Mouse (Mus musculus): ENCODE data around the gene Tecpr2. TPM values are rescaled to one million over a fixed set of nuclear protein-coding genes. Genes with fewer than 3 reads are reported as not detected.
"Not testable (repeated sequence)": the region's sequence is repeated elsewhere in the genome, so short reads cannot be mapped to it uniquely, and the experiment has no call there.

The Tecpr2 gene
- polyA plus RNA-seq, 1 experiment from 2014 or later: 5.0 TPM

- ATAC-seq (ENCODE audit: insufficient number of reproducible peaks, insufficient read depth, low FRiP score, low TSS enrichment, low read depth): no peak
- WGBS: 15% methylated on average over 9 of the region's 9 CpGs
These were observed 38.2 kb upstream of the Tecpr2 start for GRCm38 (mm10) chr12:110850929-110851256.

GRCm38 (mm10) chr12:110851414-110851813 is 37.6 kb upstream of the Tecpr2 start:
- Histone ChIP-seq H3K36me3 (peaks cover 22% of the 10 kb centered on the region), H3K4me3 (peak overlapping the region; percentile 91), H3K4me1 (peaks cover 17% of the 10 kb centered on the region), H3K27ac (no peak overlapping the region), H3K27me3 (peaks cover 8% of the 10 kb centered on the region), H3K9ac (peak overlapping the region; percentile 93; the same call in 1 of the 2 replicates), H3K4me2 (peak overlapping the region; percentile 80), H3K9me3 (no peaks in the 10 kb centered on the region)
- ATAC-seq (ENCODE audit: insufficient number of reproducible peaks, insufficient read depth, low FRiP score, low TSS enrichment, low read depth): no peak
- 79% methylated on average over 12 of the region's 12 CpGs for WGBS

More at GRCm38 (mm10) chr12:110850929-110851256, 38.2 kb upstream of the Tecpr2 start:
- peaks cover 21% of the 10 kb centered on the region for H3K4me1 ChIP-seq
- no peaks in the 10 kb centered on the region for H3K9me3 ChIP-seq
- peak overlapping the region; percentile 93 for H3K9ac ChIP-seq
- peaks cover 13% of the 10 kb centered on the region for H3K27me3 ChIP-seq
- peak overlapping the region; percentile 91 for H3K4me3 ChIP-seq
- peak overlapping the region; percentile 74 for H3K27ac ChIP-seq
- peaks cover 17% of the 10 kb centered on the region for H3K36me3 ChIP-seq
- peak overlapping the region; percentile 80 for H3K4me2 ChIP-seq

DNA sequence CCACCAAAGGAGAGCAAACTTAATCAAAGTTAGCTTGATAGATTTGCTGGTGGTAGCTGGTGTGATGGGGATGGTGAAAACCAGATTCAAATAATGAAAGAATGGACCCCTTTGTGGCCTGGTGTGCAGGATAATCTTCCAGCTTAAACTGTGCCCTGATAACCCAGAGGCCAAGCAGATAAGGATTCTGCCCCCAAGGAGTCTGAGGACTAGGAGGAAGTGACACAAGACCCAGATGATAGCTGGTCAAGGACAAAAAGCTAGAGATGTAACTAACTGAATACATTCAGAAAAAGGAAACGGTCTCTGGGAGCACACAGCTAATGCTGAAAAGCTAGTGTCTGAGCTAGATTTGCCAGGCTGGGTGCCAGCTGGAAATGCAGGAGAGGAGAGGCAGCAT is 37.1 kb upstream of the Tecpr2 start:
- H3K36me3 ChIP-seq: peaks cover 25% of the 10 kb centered on the region
- 0 out of 2 replicates have a peak overlapping the region, but pooled peaks have one; percentile 93 for H3K9ac ChIP-seq
- no peak overlapping the region for H3K4me3 ChIP-seq
- H3K27ac ChIP-seq: no peak overlapping the region
- no peak for ATAC-seq (ENCODE audit: insufficient number of reproducible peaks, insufficient read depth, low FRiP score, low TSS enrichment, low read depth)
- peaks cover 2% of the 10 kb centered on the region; the same call in 1 of the 2 replicates for H3K27me3 ChIP-seq
- no peaks in the 10 kb centered on the region for H3K9me3 ChIP-seq
- H3K4me1 ChIP-seq: peaks cover 17% of the 10 kb centered on the region
- H3K4me2 ChIP-seq: no peak overlapping the region
- 89% methylated on average over 1 of the region's 1 CpGs for whole genome bisulfite sequencing

GRCm38 (mm10) chr12:110854786-110855737 is 34.0 kb upstream of the Tecpr2 start:
- no peak overlapping the region for H3K4me2 ChIP-seq
- peaks cover 22% of the 10 kb centered on the region for H3K4me1 ChIP-seq
- no peak overlapping the region for H3K9ac ChIP-seq
- H3K27ac ChIP-seq: peak overlapping the region; percentile 23; the same call in 1 of the 2 replicates
- no peaks in the 10 kb centered on the region for H3K27me3 ChIP-seq
- ATAC-seq (ENCODE audit: insufficient number of reproducible peaks, insufficient read depth, low FRiP score, low TSS enrichment, low read depth): no peak
- H3K9me3 ChIP-seq: no peaks in the 10 kb centered on the region
- H3K4me3 ChIP-seq: no peak overlapping the region
- 83% methylated on average over 32 of the region's 32 CpGs for WGBS
- H3K36me3 ChIP-seq: peaks cover 46% of the 10 kb centered on the region

DNA sequence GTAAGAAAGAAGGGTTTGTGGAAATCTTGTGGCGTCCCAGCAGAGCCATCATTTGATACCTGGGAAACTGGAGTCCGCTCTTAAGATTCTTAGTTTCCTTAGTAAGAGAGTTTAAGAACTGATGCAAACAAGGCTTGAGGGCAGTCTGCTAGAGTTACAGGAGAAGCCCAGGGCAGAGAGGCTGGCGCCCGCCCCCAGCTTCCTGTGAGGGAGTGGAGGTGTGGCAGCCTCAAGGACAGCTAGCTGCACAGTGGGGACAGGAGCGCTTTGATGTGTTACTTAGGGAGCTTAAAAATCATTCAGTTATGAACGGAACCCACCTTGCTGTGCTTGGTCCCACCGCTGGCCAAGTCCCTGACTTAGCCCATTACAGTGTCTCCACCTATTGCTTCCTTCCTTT is 31.9 kb upstream of the Tecpr2 start:
- no peak overlapping the region for H3K9ac ChIP-seq
- WGBS: 55% methylated on average over 7 of the region's 7 CpGs
- no peak for ATAC-seq (ENCODE audit: insufficient number of reproducible peaks, insufficient read depth, low FRiP score, low TSS enrichment, low read depth)

DNA sequence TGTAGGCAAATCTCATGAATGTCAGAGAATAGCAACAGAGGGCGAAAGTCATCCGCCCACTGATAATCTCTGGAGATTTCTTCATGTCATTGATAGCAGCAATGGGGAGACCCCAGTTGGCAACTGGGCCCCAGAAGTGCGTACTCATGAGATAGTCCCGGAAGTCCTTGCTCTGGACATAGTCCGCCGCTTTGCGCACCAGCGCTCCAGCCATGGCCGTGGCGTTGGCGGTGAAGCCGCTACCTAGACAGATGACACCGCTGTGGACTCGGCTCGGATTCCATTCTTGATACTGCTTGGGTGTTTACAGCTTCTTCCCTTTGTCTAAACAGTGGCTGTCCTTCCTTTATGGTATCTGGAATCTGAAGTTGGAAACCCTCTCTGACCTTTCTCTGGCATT is 30.4 kb upstream of the Tecpr2 start:
- H3K36me3 ChIP-seq: peaks cover 60% of the 10 kb centered on the region
- ATAC-seq (ENCODE audit: insufficient number of reproducible peaks, insufficient read depth, low FRiP score, low TSS enrichment, low read depth): not testable (repeated sequence)
- WGBS: 96% methylated on average over 15 of the region's 15 CpGs

More for the DNA sequence above, 31.9 kb upstream of the Tecpr2 start:
- no peak overlapping the region for H3K4me3 ChIP-seq
- no peaks in the 10 kb centered on the region for H3K9me3 ChIP-seq
- no peak overlapping the region for H3K4me2 ChIP-seq
- no peak overlapping the region for H3K27ac ChIP-seq
- H3K27me3 ChIP-seq: no peaks in the 10 kb centered on the region
- peaks cover 11% of the 10 kb centered on the region; the same call in 1 of the 2 replicates for H3K4me1 ChIP-seq
- peaks cover 58% of the 10 kb centered on the region for H3K36me3 ChIP-seq

GRCm38 (mm10) chr12:110860293-110860692 is 28.8 kb upstream of the Tecpr2 start:
- H3K4me1 ChIP-seq: peaks cover 5% of the 10 kb centered on the region; the same call in 1 of the 2 replicates
- no peak overlapping the region for H3K9ac ChIP-seq
- H3K36me3 ChIP-seq: peaks cover 69% of the 10 kb centered on the region
- H3K27me3 ChIP-seq: no peaks in the 10 kb centered on the region
- H3K4me2 ChIP-seq: no peak overlapping the region
- no peak overlapping the region for H3K27ac ChIP-seq
- H3K9me3 ChIP-seq: no peaks in the 10 kb centered on the region
- no peak for ATAC-seq (ENCODE audit: insufficient number of reproducible peaks, insufficient read depth, low FRiP score, low TSS enrichment, low read depth)
- H3K4me3 ChIP-seq: no peak overlapping the region

More for the DNA sequence above, 30.4 kb upstream of the Tecpr2 start:
- H3K9ac ChIP-seq, H3K27me3 ChIP-seq, H3K4me1 ChIP-seq, H3K27ac ChIP-seq, H3K4me2 ChIP-seq, H3K9me3 ChIP-seq, H3K4me3 ChIP-seq: not testable (repeated sequence)

GRCm38 (mm10) chr12:110861256-110861655 is 27.8 kb upstream of the Tecpr2 start:
- no peak overlapping the region for H3K9ac ChIP-seq
- H3K27me3 ChIP-seq: no peaks in the 10 kb centered on the region
- H3K36me3 ChIP-seq: peaks cover 69% of the 10 kb centered on the region
- no peak overlapping the region for H3K4me3 ChIP-seq
- H3K9me3 ChIP-seq: no peaks in the 10 kb centered on the region
- WGBS: 63% methylated on average over 7 of the region's 7 CpGs
- H3K4me2 ChIP-seq: no peak overlapping the region
- ATAC-seq (ENCODE audit: insufficient number of reproducible peaks, insufficient read depth, low FRiP score, low TSS enrichment, low read depth): no peak
- no peak overlapping the region for H3K27ac ChIP-seq
- peaks cover 5% of the 10 kb centered on the region; the same call in 1 of the 2 replicates for H3K4me1 ChIP-seq

DNA sequence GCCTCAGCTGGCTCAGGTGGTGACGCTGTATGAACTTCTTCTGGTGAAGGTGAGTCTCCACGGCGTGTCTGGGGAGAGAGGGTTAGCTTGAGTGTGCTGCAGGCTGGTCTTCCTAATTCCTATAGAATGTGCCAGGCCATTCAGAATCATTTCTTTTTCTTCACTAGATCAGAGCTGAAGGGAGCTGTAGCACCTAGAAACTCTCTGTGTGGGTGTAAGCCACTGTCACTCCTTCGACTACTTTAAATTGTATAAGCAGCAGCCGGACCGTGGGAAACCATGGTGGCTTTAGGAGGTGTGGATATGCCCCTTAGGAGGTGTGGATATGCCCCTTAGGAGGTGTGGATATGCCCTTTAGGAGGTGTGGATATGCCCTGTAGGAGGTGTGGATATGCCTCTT is 25.1 kb upstream of the Tecpr2 start:
- Histone ChIP-seq H3K4me2 (no peak overlapping the region), H3K4me1 (no peaks in the 10 kb centered on the region), H3K9me3 (no peaks in the 10 kb centered on the region), H3K27me3 (no peaks in the 10 kb centered on the region), H3K9ac (no peak overlapping the region), H3K27ac (no peak overlapping the region), H3K36me3 (peaks cover 77% of the 10 kb centered on the region), H3K4me3 (no peak overlapping the region)
- ATAC-seq (ENCODE audit: insufficient number of reproducible peaks, insufficient read depth, low FRiP score, low TSS enrichment, low read depth): no peak
- WGBS: 94% methylated on average over 6 of the region's 6 CpGs

- Histone ChIP-seq H3K9me3 (no peaks in the 10 kb centered on the region), H3K27me3 (no peaks in the 10 kb centered on the region), H3K9ac (0 out of 2 replicates have a peak overlapping the region, but pooled peaks have one; percentile 11), H3K4me2 (no peak overlapping the region), H3K27ac (no peak overlapping the region), H3K4me1 (no peaks in the 10 kb centered on the region), H3K4me3 (no peak overlapping the region), H3K36me3 (peaks cover 78% of the 10 kb centered on the region)
- no peak for ATAC-seq (ENCODE audit: insufficient number of reproducible peaks, insufficient read depth, low FRiP score, low TSS enrichment, low read depth)
- 72% methylated on average over 6 of the region's 6 CpGs for WGBS
These were observed 23.5 kb upstream of the Tecpr2 start for GRCm38 (mm10) chr12:110865571-110865970.

GRCm38 (mm10) chr12:110865989-110866388 is 23.1 kb upstream of the Tecpr2 start:
- Histone ChIP-seq H3K9me3 (no peaks in the 10 kb centered on the region), H3K36me3 (peaks cover 81% of the 10 kb centered on the region), H3K4me3 (no peak overlapping the region), H3K4me1 (no peaks in the 10 kb centered on the region), H3K27me3 (no peaks in the 10 kb centered on the region), H3K9ac (0 out of 2 replicates have a peak overlapping the region, but pooled peaks have one; percentile 11), H3K4me2 (no peak overlapping the region), H3K27ac (no peak overlapping the region)
- no peak for ATAC-seq (ENCODE audit: insufficient number of reproducible peaks, insufficient read depth, low FRiP score, low TSS enrichment, low read depth)
- WGBS: 88% methylated on average over 10 of the region's 10 CpGs

DNA sequence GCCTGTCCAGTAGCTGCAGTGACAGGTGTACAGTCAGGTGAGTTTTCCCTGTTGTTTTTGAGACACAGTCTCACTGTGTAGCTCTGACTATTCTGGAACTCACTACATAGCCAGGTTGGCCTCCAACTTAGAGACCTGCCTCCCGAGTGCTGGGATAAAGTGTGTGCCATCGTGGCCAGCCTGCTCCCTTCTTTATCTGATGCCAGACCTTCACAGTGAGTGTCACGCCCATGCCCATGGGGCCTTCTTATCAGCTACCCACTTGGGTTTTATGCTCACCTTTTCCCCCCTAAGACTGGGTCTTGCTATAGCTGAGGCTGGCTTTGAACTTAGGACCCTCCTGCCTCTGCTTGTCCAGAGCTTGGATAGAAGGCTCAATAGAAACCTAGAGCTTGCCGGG is 19.0 kb upstream of the Tecpr2 start:
- Histone ChIP-seq H3K4me3 (no peak overlapping the region), H3K27ac (no peak overlapping the region), H3K9ac (no peak overlapping the region), H3K36me3 (peaks cover 88% of the 10 kb centered on the region), H3K4me2 (no peak overlapping the region), H3K27me3 (no peaks in the 10 kb centered on the region), H3K9me3 (no peaks in the 10 kb centered on the region), H3K4me1 (no peaks in the 10 kb centered on the region)
- no peak for ATAC-seq (ENCODE audit: insufficient number of reproducible peaks, insufficient read depth, low FRiP score, low TSS enrichment, low read depth)
- 92% methylated on average over 4 of the region's 4 CpGs for WGBS

Measured in embryonic facial prominence, embryonic 13.5 days (tissue).